Mouse (Mus musculus): ENCODE results near the gene Nfyc.

Gene Nfyc

GRCm38 (mm10) chr4:120713856-120714497 lies 117.4 kb downstream of the Nfyc start:
- no peak for DNase-seq (ENCODE audit: low spot score)

- no peak for DNase-seq (ENCODE audit: low spot score)
Measured at GRCm38 (mm10) chr4:120713021-120713420, 118.4 kb downstream of the Nfyc start.

GRCm38 (mm10) chr4:120712236-120712635 lies 119.1 kb downstream of the Nfyc start:
- DNase-seq (ENCODE audit: low spot score), result no peak

All from left cerebral cortex, adult 11 months (tissue).